Mouse (Mus musculus): ENCODE results near the gene Mtor.

The Mtor gene

DNA sequence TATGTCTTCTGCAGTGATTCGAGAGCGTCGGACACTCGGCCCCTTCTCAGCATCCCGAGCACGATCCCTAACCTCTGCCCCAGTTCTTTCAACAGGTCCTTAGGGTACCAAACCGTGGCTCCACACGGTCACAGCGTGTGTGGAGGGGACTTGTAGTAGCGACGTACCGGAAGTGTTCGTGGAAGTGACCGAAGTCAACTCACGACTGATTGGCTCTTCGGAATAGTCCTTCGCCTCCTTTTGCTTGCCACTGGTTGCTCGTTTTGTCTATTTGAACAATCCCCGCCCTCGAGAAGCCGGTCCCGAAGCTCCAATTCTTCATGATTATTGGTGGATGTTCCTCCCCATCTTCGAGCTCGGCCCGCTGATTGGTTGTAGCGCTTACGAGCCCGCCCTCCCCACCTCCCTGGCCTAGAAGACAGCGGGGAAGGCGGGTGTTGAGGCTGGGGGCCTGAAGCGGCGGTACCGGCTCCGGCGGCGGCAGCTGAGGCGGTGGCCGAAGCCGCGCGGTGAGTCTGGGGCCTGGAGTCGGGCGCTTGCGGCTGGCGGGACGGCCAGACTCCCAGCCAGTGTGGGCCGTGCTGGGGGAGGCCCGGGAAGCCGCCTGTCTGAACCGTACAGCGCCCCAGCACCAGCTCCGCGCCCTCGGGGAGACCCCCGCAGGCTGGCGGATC is at the start of gene Mtor:
Gene Mtor, plus strand, starts transcription at position 433 of the 674 bp plus-strand sequence.
- in situ Hi-C loops (cut with MboI; ENCODE audit: low sequenced_read_pairs), result no loop called here

DNA sequence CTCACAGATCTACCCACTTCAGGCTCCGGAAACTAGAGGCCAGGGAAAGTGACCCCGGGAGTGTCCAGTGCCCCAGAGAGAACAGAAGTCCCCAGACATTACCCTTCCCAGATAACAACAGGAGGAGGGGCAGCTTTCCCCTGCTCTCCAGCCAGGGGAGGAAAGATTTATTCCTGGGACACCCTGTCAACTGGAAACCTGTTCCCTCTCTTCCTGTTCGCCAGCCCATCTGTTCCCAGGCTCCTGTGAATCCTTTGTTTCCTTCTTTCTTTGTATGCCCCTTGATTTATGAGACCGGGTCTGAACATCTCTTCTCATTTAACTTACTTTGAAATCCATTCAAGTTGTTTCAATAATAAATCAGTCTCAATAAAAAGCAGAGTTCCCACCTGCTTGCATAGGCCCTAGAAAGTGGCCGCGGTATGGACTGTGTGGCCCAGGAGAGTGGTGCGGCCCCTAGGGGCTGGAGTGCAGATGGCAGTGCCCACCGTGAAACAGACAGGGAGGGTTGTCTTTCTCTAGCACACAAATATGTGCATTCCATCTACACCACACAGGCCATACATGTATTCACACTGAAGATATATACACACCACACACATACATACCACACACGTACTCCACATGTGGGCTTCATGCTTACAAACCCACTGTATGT is 48.8 kb upstream of the Mtor start:
- in situ Hi-C loops (cut with MboI; ENCODE audit: low sequenced_read_pairs), result loop anchor here (25.0 kb wide), 1 partner anchor 187 kb away; no protein-coding TSS in a partner anchor

DNA sequence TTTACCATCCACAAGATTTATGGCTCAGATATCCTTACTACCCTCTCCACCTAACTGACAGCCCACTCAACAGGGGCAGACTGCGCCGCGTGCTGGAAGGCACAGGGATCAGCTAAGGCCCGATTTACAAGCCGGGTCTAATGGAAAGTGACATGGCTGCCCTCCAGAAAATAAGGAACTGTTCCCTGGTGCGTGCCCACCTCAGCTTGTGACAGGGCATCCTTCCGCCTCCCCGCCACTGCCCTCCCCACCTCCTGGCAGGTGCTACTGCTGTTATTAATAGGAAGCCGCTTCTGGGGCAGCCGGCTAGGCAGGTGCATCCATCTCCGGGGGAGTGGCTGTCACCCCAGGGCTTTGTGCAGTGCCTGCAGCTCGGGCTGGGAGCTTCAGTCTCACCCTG is 45.0 kb upstream of the Mtor start:
- in situ Hi-C loops (cut with MboI; ENCODE audit: low sequenced_read_pairs), result no loop called here

DNA sequence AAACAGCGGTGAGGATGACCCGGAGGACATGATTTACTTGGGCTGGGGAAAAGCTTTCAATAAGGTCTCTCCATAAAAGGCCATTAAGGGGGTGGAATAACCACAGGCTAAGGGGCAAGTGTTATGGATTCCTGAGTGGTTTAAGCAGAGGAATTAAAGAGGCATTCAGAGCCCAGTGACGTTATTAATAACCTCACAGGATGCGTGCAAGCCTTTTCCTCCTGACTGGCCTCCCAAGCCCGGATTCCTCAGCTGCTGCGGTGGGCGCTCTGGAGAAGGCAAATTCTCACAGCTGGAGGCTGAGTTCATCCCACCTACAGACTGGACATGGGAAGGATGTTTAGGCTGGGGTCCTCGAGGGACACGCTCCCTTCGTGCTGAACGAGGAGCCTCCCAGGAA is 43.7 kb upstream of the Mtor start:
- in situ Hi-C loops (cut with MboI; ENCODE audit: low sequenced_read_pairs), result no loop called here

DNA sequence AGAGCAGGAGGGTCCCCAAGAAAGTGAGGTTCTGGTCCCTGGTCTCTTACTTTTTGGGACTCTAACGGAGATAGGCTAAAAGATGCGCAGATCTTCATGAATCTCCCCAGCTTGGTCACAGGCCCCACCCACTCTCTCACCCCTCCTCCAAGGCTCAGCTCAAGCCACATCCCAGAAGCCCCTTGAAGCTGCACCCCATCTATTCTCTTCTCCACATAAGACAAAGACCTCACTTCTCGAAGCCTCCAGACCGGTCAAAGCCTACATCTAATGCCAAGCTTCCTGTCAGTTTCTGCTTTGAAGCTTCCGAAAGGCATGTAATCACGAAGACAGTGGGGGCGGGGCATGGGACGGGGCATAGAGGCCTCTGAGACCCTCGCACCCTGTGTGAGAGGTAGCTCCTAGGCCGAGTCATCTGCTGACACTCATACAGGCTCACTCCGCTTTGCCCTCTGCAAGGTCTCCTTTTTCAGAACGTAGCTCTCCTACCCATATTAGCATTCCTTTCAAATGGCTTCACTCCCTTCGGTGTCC is 43.1 kb upstream of the Mtor start:
- in situ Hi-C loops (cut with MboI; ENCODE audit: low sequenced_read_pairs), result no loop called here

DNA sequence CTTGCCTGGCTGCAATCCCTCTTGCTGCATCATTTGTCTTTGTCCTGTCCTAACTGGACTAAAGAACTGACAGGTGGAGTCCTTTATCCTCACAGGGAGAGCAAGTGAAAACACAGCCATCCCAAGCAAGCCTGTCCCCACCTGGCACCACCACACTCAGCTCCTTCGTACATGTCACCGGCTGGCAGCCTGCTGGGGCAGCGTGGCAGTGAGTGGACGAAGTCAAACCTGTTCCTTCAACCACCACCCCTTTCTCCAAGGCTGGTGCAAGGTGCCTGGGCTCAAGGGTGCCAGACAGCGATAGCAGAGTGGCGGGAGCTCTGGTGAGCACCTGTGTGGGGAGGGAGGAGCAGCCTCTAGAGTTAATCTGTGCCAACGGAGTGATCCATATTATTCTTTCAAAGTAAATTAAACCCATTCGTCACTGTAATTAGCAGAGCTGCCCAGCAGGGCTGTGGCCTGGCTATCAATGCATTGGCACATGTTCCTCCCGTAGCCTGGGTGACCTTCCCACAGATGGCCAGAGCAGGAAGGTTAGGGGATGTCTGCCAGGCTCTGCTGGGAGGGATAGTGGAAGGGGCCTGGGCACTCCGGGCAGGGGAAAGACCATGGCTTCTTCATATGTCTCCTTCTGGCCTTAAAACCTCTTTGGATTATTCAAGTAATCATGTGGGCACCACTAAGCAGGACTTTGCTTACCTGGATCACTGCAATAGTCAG is 40.0 kb upstream of the Mtor start:
- in situ Hi-C loops (cut with MboI; ENCODE audit: low sequenced_read_pairs), result no loop called here

DNA sequence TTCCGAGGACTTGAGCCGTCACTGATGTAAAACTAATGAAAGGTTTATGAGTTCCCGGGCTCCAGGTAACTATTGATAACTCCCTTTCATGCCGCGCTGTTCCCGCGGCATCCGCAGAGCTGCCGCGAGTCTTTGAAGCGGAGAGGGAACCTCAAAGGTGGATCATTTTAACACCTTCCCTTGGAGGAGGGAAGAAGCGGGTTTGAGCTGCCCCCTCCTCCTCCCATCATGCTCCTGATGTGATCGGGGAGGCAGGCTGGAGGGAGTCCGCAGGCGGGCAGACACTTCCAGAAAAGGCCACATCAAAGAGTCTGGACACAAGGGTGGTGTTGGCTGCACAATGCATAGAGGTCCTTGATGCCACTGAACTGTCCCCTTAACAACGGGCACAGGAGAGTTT is 32.8 kb upstream of the Mtor start:
- in situ Hi-C loops (cut with MboI; ENCODE audit: low sequenced_read_pairs), result no loop called here

DNA sequence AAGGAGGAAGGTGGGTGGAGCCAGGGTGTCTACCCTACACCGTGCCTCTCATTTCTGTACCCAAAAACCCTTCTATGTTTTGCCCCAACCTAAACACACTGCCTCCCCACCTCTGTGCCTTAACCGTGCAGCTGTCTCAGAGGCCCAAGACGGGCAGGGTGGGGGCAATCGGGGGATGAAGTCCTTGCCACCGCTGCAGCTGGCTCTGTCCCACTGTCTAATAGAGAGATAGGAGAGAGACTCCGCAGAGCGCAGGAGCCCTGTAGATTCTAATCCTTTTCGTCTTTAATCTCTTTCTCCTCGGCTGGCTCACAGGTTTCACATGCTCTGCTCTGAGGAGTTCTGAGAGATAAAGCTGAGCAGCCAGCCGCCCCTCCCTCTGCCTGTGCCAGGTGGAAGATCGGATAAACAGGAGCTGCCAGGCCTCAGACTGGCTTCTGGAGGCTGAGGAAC is 31.3 kb upstream of the Mtor start:
- in situ Hi-C loops (cut with MboI; ENCODE audit: low sequenced_read_pairs), result no loop called here

DNA sequence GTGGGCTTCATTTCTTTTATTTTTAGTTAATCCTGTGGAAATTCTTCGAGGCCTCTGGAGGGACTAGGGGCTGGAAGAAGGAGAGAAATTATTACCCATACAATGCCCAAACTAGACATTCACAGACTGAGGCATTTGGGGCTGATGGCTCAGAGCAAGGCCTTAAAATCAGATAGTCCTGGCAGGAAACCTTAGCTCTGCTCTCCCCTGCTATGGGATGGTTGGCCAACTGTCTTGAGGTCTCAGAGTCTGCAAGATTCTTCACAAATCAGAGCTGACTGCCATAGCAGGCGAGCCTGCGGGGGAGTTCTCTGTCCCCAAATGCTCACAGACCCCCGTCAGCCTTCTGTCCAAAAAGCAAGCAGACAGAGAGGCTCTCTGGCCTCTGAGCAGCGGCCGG is 30.9 kb upstream of the Mtor start:
- in situ Hi-C loops (cut with MboI; ENCODE audit: low sequenced_read_pairs), result no loop called here

DNA sequence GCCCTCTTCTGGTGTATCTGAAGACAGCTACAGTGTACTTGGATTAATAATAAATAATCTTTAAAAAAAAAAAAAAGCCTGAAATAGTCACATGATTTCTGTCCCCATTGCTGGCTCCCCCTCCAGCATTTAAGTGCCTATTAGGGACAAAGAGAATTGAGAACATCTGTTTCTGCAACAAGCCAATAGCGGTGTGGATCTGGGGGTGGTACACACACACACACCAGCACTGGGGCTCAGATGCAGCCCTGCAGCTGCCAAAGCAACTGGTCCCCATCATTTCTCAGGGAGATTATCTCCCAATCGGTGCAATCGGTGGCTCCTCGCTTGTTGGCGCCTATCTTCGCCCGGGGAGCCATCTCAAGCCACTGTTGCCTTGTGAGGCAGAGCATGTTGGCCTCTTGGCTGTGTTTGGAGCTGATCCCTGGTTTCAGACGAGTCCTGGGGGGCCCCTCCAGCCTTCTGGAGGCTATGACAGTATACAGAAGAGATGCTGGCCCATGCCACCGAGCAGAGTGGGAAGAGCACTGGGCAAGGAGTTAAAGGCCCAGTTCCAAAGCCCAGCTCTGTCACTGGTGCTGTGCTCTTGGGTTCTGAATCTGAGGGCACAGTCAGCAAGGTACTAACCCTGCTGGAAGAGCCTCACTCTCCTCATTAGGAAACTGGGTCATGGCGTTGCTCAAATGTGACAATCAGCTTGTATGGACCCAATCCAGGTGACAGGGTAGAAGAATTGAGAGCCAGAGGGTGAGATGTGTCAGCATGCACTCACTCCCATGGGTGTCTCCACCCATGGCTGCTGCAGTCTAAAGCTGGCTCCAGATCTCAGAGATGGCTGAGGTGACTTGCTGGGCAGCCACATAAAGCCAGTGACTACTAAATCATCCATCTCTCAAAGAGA is 21.2 kb upstream of the Mtor start:
- in situ Hi-C loops (cut with MboI; ENCODE audit: low sequenced_read_pairs), result loop anchor here (5.0 kb wide), 1 partner anchor 250 kb away; no protein-coding TSS in a partner anchor

DNA sequence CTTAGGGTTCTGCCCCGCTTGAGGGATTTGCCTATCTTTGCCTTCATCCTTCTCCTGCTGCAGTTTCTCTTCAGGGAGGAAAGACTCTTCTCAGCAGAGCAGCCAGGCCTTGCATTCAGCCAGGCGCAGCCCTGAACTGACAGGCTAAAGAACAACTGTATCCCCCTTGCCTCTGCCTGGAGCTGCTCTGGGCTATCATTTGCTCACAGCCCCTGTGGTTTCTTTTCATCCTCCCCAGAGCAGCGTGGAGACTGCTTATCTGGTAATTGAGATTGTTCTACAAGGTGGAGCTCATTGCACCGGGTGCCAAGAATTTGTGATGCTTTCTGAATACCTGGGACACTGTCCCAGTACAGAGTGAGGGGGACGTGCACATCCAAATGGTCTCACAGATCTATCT is 19.9 kb upstream of the Mtor start:
- in situ Hi-C loops (cut with MboI; ENCODE audit: low sequenced_read_pairs), result loop anchor here (5.0 kb wide), 1 partner anchor 251 kb away; no protein-coding TSS in a partner anchor

DNA sequence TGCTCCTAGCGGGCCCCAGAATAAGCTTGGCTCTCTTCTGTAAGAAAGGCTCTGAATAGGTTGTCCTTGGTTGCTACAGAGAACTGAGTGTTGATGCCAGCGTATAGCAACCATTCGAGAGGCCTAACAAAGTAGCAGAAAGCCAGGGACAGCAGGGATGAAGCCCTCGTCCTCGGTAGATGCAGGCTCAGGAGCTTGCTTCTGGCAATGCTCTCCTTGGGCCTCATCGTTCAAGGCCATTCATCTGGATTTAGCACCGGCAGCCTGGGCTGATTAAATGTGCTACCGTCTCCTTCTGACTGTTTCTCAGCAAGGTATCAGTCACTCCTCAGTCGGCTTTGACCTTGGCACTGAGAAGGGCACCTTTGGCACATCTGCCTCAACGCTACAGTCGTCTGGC is 19.3 kb upstream of the Mtor start:
- in situ Hi-C loops (cut with MboI; ENCODE audit: low sequenced_read_pairs), result loop anchor here (5.0 kb wide), 1 partner anchor 252 kb away; no protein-coding TSS in a partner anchor

DNA sequence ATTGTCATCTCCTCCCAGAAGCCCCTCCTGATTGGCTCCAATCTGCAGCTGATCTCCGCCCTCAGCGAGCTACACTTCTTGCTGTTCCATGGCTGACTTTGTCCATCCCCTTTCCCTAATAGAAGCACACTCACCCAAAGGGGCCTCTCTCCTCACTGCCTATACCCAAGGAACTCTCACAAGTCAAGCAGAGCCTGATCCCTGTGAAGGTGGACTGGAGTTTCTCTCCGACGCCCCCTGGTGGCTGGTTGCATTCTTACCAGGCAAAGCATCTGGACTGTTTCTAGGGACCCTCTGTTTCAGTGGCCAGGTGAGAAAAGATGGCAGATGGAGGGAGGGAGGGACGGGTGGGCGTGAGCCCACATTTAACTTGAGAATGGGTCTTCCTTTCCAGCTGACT is 18.7 kb upstream of the Mtor start:
- in situ Hi-C loops (cut with MboI; ENCODE audit: low sequenced_read_pairs), result loop anchor here (5.0 kb wide), 1 partner anchor 252 kb away; no protein-coding TSS in a partner anchor

DNA sequence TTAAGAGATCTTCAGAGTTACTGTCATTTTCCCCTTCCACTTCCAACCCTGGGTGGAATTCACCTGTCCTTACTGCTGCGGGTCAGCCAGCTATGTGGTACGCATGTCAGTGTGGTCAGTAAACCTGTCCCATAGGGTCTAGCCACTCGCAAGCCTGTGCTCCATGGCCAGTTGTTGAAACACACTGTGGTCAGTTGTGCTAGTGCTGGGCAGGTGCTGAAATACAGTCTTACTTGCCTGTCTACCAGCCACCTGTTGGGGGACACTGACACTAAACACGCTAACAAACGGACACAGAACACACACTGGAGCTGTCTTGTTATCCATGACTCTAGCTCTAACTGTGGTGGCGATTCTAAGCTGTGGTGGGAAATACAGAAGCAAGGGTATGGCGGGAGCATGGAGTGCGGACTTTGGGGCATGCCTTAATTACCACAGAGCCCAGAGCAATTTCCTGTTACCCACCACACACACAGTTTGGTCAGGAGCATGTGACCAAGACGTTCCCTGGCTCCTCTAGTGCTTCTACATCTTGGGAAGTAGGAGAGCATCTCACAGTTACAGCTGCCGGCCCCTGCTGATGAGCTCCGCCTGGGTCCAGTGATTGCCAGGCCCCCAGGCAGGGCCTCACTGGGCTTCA is 17.4 kb upstream of the Mtor start:
- in situ Hi-C loops (cut with MboI; ENCODE audit: low sequenced_read_pairs), result no loop called here

DNA sequence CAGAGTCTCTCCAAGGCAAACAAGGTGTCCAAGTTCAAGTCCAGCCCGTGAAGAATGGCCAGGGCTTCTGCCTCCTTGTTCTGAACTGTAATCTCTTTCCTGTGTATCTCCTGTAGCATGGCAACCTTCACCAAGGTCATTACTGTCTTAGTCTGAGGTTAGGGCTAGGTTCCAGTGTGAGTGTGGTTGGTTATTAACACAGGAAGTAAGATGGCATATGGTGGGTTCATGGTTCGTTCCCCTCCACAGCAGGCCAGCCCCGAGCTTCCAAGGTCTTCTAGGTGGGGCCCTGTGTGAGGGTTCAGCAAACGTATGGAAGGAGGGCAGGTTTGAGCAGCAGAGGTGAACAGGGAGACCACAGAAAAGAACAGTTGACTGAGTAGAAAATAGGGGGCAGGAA is 15.9 kb upstream of the Mtor start:
- in situ Hi-C loops (cut with MboI; ENCODE audit: low sequenced_read_pairs), result no loop called here

DNA sequence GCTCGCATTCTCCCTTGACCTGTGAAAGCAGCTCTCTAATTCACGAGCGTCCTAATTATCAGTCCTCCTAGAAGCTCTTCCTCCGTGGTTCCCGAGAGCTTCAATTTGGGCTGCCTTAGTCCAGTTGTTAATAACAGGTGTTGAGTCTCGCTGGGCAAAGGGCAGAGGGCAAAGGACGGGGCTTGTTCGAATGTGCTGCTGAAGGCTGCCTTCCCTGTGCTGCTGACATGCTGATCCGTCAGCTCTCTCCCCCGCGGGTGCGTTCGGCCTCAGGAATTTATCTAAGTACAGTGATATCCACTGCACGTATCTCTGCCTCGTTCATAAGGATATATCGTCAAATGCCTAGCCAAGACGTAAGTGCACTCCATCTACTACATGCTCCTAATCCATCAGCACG is 15.1 kb upstream of the Mtor start:
- in situ Hi-C loops (cut with MboI; ENCODE audit: low sequenced_read_pairs), result no loop called here

DNA sequence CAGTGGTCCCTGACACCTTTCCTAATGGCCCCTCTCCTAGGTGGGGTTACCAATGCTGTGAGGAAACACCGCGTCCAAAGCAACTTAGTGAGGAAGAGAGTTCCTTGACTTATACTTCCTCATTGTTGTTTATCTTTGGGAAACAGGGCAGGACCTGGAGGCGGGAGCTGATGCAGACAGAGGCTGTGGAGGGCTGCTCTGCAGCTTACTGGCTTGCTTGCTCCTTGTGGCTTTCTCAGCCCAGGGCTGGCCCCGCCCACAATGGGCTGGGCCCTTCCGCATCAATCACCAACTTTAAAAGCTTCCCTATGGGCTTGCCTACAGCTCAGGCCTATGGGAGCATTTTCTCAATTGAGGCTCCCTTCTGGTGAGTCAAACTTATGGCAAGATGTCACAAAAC is 14.6 kb upstream of the Mtor start:
- in situ Hi-C loops (cut with MboI; ENCODE audit: low sequenced_read_pairs), result no loop called here

DNA sequence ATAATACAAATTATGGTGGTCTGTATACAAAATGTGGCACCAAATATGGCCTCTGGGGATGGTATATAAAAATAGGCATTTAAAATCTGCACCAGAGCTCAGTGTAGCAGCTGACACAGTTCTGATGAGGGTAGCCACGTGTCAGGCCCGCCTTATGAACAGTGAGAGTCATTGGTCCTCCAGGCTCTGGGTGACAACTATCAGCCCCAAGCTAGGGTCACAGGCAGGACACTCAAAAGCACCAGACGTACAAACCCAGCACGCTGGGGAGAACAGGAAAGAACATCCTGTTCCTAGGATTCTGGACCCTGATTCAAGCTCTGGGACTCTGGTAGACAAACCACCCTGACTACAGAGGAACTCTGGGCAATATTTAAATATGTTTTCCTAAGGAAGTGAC is 13.9 kb upstream of the Mtor start:
- in situ Hi-C loops (cut with MboI; ENCODE audit: low sequenced_read_pairs), result no loop called here

DNA sequence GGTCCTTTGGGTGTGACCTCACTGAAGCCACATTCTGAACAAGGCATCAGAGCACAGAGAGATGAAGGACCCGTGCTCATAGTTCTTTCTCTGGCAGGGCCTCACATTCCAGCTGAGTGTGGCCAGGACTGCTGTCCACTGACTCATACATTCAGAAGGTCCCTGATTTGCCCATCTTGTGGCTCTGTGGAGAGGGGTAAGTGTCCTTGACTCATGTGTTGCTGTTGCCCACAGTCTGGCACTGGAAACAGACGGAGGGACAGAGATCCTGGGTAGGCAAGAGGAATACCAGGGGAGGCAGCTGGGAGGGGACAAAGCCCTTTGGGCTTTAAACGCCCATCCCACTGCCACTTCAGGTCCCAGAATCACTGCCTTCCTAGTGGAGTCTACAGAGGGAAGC is 13.3 kb upstream of the Mtor start:
- in situ Hi-C loops (cut with MboI; ENCODE audit: low sequenced_read_pairs), result no loop called here

Data from CH12F3 (cell line).